Mouse (Mus musculus) ovary, adult 18-20 months (tissue): Measurements from ENCODE around the gene Aqr.
"Not testable (repeated sequence)": the region's sequence is repeated elsewhere in the genome, so short reads cannot be mapped to it uniquely, and the experiment has no call there.

ENCODE experiments used
- DNase-seq: peaks from one replicate; pipeline ENCODE4 v3.0.0; 2022; ENCODE audit warnings: low spot score, mixed read lengths

The Aqr gene

GRCm38 (mm10) chr2:114186924-114187323, at the start of gene Aqr:
Gene Aqr, minus strand, starts transcription at chr2:114187024.
- not testable (repeated sequence) for DNase-seq

DNA sequence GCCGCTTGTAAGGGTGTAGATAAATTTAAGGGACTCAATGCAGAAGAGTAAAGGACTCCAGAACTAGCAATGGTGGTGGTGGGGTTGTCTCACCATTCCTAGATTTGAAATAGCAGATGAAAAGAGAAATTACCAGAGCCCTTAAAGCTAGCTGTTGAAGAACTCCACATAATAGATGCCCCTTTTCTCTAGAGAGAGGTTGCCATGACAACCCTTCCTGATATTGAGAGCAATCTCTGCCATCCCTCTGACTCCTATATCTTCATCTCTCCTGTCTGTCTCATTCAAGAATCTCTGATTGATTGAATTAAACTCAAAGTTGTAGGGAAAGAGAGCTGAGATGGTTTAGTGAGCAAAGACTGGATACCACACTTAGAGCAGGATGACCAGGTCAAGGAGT, 49.7 kb upstream of the Aqr start:
- no peak for DNase-seq

DNA sequence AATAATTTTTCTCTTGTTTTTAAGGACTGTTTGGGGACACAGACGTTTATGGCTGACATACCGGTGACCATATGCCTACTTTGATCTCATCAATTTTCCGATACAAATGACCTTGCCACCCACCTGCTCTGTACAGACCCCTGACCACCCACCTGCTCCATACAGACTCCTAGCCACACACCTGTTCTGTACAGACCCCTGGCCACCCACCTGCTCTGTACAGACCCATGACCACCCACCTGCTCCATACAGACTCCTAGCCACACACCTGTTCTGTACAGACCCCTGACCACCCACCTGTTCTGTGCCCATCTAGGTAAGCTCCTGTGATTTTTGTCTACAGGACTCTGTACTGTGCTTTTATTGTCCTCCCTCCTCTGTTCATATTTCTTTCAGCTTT, 48.8 kb upstream of the Aqr start:
- no peak for DNase-seq

- no peak for DNase-seq
These were observed 44.4 kb upstream of the Aqr start for GRCm38 (mm10) chr2:114231248-114231647.

DNA sequence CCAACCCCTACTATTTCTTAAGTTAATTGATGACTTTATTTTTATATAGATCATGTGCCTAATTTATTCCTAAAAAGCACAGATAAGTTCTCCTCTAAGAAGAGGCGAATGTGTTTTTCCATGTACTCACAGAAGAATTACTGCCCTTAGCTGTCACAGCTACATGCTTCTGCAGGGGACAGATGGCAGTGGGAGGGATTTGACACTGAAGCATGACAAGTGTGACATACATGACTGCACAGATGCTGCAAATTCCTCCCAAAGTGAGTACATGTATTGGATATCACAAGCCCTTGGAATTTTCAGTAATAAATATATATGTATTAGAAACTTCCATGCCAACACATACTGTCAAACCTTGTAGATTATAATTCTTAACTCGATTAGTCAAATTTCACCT, 41.8 kb upstream of the Aqr start:
- no peak for DNase-seq

- no peak for DNase-seq
These were observed 18.2 kb upstream of the Aqr start for GRCm38 (mm10) chr2:114205036-114205435.

- DNase-seq = no peak
These were observed 14.8 kb upstream of the Aqr start for GRCm38 (mm10) chr2:114201574-114201973.

GRCm38 (mm10) chr2:114200932-114201559, 14.2 kb upstream of the Aqr start, which contains the start of gene Zfp770:
Gene Zfp770, minus strand, starts transcription at chr2:114201469.
- DNase-seq = peak; percentile 40

GRCm38 (mm10) chr2:114196421-114196820, 9.6 kb upstream of the Aqr start:
- DNase-seq = no peak

- DNase-seq = no peak
These were observed 8.8 kb downstream of the Aqr start for GRCm38 (mm10) chr2:114177802-114178733.

DNA sequence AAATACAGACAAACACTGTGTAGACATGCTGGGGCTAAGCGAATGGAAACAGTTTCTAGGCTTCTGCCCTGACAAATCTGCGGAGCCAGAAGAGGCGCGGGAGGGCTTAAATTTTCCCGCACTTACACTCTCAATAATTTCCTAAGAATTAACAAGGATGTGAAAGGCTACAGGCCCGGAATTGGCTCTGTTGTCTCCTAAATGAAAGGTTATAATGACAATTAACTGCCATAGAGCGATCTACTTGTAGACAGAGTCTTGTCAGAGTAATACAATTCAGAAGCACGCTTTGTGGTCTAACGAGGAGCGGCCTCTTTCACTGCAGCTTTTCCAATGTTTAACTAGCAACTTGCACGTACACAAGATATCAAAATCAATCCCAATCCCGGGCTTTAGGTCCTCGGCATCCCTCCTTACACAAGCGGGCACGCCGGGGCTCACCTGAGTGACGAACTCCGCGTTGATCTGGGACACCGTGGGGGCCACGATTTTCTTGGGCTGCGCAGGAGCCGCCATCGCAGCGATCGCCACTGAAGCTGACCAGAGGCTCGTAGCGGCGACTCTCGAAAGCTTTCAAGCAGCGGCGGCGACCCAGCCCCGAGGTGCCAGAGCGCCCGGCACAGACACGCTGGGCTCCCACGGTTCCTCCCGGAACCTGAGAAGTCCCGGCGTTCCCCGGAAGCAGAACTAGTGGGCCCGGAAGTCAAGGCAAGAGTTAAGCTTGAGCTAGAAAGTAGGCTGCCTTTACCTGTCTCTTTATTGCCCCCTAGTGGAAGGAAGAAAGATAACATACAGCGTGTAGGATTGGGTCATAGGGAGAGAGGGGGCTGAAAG, 12.0 kb downstream of the Aqr start:
- peak; percentile 69 for DNase-seq

DNA sequence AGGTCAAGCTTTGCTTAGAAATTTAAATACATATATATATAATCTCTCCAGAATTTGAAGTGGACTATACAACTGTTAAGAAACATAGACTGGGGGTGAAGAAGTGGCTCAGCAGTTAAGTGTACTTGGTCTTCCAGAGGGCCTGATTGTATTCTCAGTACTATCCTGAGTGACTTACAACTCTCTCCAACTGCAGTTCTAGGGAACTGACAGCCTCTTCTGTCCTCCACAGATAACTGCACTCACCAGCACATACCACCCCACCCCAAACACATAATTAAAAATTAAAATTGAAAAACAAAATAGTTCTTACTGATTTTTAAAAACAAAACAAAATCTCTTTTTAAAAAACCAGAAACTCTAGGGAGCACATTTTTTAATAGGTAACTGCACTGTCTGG, 13.6 kb downstream of the Aqr start:
- no peak for DNase-seq

DNA sequence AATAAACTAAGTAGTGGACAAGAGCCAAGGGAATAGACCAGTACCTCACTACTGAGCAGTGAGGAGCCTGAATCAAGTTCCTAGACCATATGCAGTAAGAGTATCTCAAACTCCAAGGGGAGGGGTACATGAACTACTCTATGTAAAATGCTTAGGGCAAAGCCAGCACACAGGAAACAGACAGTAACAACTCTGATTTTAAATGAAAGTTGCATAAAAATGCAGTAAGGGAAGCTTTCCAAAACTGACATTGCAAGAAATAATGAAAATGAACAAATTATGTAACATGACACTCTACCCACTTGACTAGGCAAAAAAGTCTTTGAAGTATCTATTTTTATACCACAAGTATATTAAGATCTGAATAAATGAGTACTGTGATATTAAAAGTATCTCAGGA, 19.0 kb downstream of the Aqr start:
- DNase-seq = no peak

GRCm38 (mm10) chr2:114161978-114162377, 24.8 kb downstream of the Aqr start:
- DNase-seq = no peak

DNA sequence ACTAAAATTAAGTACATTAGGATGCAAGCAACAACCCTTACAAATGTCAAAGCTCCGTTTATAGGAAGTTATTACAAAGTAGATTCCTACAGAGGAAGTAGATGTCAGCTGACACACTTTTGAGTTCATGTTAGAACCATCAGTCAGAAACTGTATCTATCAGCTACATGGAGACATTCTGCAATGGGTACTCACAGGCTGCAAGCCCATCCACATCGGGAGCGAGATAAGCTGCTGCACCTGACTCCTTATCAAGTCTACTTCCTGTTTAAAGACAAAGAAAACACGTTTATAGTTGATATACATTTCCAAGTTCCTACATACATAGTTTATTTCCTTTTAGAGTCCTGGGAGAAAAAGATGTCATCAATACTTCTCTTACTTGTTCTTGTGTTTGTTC, 29.5 kb downstream of the Aqr start:
- DNase-seq = no peak

DNA sequence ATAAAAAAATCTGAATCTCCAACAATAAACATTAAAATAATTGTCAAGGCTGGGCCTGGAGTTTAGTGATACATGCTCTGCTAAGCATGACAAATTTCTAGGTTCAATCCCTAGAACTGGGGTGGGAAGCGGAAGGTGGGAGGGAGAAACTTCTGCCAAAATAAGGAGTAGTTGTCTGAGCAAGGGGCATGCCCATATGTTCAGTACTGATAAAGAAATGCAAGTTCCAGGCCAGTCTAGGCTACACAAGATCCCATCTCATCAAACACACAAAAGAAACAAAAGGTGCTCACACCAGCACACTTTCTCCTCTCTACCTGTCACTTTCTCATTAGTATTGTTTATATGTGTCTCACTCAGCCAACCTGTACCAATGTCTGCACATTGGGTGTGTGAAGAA, 30.2 kb downstream of the Aqr start:
- DNase-seq = no peak

GRCm38 (mm10) chr2:114153247-114153646, 33.6 kb downstream of the Aqr start:
- no peak for DNase-seq

GRCm38 (mm10) chr2:114146864-114147458, 39.9 kb downstream of the Aqr start:
- no peak for DNase-seq

- DNase-seq = no peak
These were observed 41.5 kb downstream of the Aqr start for GRCm38 (mm10) chr2:114145315-114145801.

DNA sequence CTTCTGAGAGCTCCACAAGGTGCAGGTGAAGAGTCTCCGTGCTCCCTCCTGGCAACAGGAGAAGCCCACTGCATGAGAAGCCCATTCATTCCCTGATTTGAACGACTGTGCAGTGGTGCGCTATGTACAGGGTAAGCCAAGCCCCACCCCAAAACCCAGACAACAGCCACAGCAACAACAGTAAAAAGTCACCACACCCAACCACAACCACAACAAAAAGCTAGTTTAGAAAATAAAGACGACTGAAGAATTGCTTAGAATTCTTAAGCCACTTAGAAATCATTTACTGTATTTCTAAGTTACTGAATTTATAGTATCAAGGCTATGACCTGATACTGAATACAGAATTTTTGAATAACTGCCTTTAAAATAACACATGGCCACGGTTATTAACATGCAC, 41.9 kb downstream of the Aqr start:
- DNase-seq = no peak

DNA sequence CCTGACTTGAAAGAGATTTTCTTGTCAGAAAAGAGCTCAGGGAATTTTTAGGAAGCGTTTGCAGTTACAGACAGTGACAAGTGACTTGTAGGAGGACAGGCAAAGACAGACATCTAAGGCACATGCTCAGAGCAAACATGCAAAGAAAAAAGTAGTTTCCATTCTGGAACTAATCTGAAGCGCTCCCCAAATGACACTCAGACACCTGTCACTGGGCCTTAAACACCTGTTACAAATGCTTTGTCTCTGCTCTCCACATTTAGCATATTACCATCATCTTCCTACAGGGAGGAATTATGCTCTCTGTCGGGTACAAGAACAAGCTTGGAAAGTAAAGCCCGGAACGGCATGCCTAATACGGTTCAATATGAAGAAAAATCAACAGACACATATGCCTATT, 43.0 kb downstream of the Aqr start:
- DNase-seq = no peak

- no peak for DNase-seq
These were observed 50.1 kb downstream of the Aqr start for GRCm38 (mm10) chr2:114136755-114137154.
